20 mouse cellular contexts compared by ENCODE assay signal in genomic region chrX:111587616-111588015, GRCm38 (mm10). TPM values are rescaled to one million over a fixed set of nuclear protein-coding genes. Genes with fewer than 3 reads are reported as not detected.
DNase-seq lines count a peak whose midpoint lies in the region.
"Had no signal": no experiment of that assay in that cellular context is flagged by ENCODE, and none has a peak within 500 bp of the region (broad histone marks: within the 10 kb centered on the region; RNA-seq: fewer than 3 reads in every experiment).

No protein-coding gene starts in this region.

- H3K4me1 ChIP-seq in heart, embryonic 10.5 days: no peaks in the 10 kb centered on the region
- H3K4me1 ChIP-seq: embryonic facial prominence, embryonic 12.5 days; forebrain, embryonic 15.5 days; hindbrain, embryonic 13.5 days had no signal

- DNase-seq in gastrocnemius, adult 18-20 months (ENCODE audit: low spot score): peak; percentile 26
- DNase-seq in gastrocnemius, postnatal 36 days: no peak
- DNase-seq in heart, adult 8-10 months (ENCODE audit: low spot score): peak; percentile 3
- no peak for DNase-seq in heart, embryonic 10.5 days (ENCODE audit: low spot score)
- DNase-seq in heart, postnatal 10 days: peak; percentile 2 to 10
- peak; percentile 30 for DNase-seq in skeletal muscle tissue, adult 2 months (ENCODE audit: low read depth, low spot score)
- DNase-seq in kidney, postnatal 4 days: no peak
- DNase-seq in layer of hippocampus, postnatal 10 days (ENCODE audit: low spot score in 2 of 2): no peak
- DNase-seq: adrenal gland, postnatal 14 days; B cell, adult 2 months; cerebellum, adult 11-12 months; cerebellum, adult 9-10 months; cerebellum, postnatal 25 days; kidney, adult 11 months had no signal

- H3K4me3 ChIP-seq in heart, embryonic 10.5 days: no peak overlapping the region
- H3K4me3 ChIP-seq: embryonic facial prominence, embryonic 12.5 days; forebrain, embryonic 15.5 days; hindbrain, embryonic 13.5 days had no signal

- WGBS in heart, embryonic 10.5 days: 65% methylated on average over 4 of the region's 4 CpGs

- H3K27me3 ChIP-seq in heart, embryonic 10.5 days (ENCODE audit: insufficient read depth, poor library complexity, severe bottlenecking): no peaks in the 10 kb centered on the region
- H3K27me3 ChIP-seq: embryonic facial prominence, embryonic 12.5 days; forebrain, embryonic 15.5 days; hindbrain, embryonic 13.5 days had no signal

- no peaks in the 10 kb centered on the region for H3K9me3 ChIP-seq in heart, embryonic 10.5 days
- H3K9me3 ChIP-seq: embryonic facial prominence, embryonic 12.5 days; forebrain, embryonic 15.5 days; G1E; hindbrain, embryonic 13.5 days had no signal

- intact Hi-C loops in gastrocnemius, postnatal 36 days (cut with DNase I): no loop called here
- intact Hi-C loops in heart, postnatal 10 days (cut with DNase I): no loop called here

- no peak overlapping the region for H3K27ac ChIP-seq in heart, embryonic 10.5 days
- H3K27ac ChIP-seq: embryonic facial prominence, embryonic 12.5 days; forebrain, embryonic 15.5 days; hindbrain, embryonic 13.5 days; hindbrain, postnatal 0 days had no signal

- H3K36me3 ChIP-seq in heart, embryonic 10.5 days: no peaks in the 10 kb centered on the region
- H3K36me3 ChIP-seq: embryonic facial prominence, embryonic 12.5 days; forebrain, embryonic 15.5 days; G1E; hindbrain, embryonic 13.5 days had no signal

RNA-seq across cellular contexts. Expression of gene Rps6ka6, which starts 49.9 kb away (rescaled TPM):
- total RNA-seq in gastrocnemius, adult 18-20 months (2021): under 1 TPM; 0.30 to 0.36 TPM
- total RNA-seq in gastrocnemius, postnatal 36 days (2021): under 1 TPM; 0.15 to 0.69 TPM
- under 1 TPM; 0.29 to 0.54 (median 0.42) TPM for total RNA-seq in heart, adult 8-10 months (2022)
- polyA plus RNA-seq in heart, embryonic 10.5 days (2016; fragmentation: Nextera tagmentation; extraction: Ambion mirVana): 29.7 and 39.7 TPM in 2 replicates
- under 1 TPM; 0.40 to 0.62 TPM for total RNA-seq in heart, postnatal 10 days (2021)
- 10 to 100 TPM; 11.3 to 11.4 TPM for total RNA-seq in layer of hippocampus, postnatal 10 days (2021)
- total RNA-seq: G1E had no signal
- polyA plus RNA-seq: CD4-positive, CD25-positive, alpha-beta regulatory T cell, adult 4 months; G1E had no signal

Comparison
In these comparisons a context has a peak if more than half of its experiments do, and no peak if none do; other contexts are left out.
1. DNase-seq: peak in gastrocnemius, adult 18-20 months (single experiment), heart, adult 8-10 months (single experiment), heart, postnatal 10 days (2 of 2) and skeletal muscle tissue, adult 2 months (single experiment); none in gastrocnemius, postnatal 36 days (0 of 2), heart, embryonic 10.5 days (single experiment), kidney, postnatal 4 days (0 of 2) and layer of hippocampus, postnatal 10 days (0 of 2).
2. RNA of gene Rps6ka6, which starts 49.9 kb away (total RNA-seq): 11.3 to 11.4 TPM in layer of hippocampus, postnatal 10 days; 0.15 to 0.69 TPM in gastrocnemius, postnatal 36 days, 0.40 to 0.62 TPM in heart, postnatal 10 days, 0.29 to 0.54 TPM in heart, adult 8-10 months and 0.30 to 0.36 TPM in gastrocnemius, adult 18-20 months; every median in the first group is over 4 times any median in the second.